Mouse (Mus musculus) bone marrow, adult 2 months (tissue): ENCODE measurements at regions not wholly inside any gene's neighbourhood (a gene's known extent, or its start where the extent isn't known, plus 50 kb on each side); places are given as distances from the start of the nearest gene placed in this dataset.

Experiments
- H3K27ac ChIP-seq: fragments of 200-500 bp; 2 replicates; pipeline ENCODE4 v1.5.1; 2012; ENCODE audit warnings: low read depth, mild to moderate bottlenecking, control low read depth, inconsistent platforms, low read length; ENCODE audit not compliant: control insufficient read depth, poor library complexity, insufficient read depth
- H3K4me1 ChIP-seq: fragments of 200-500 bp; 2 replicates; pipeline ENCODE4 v1.6.1; 2011; ENCODE audit warnings: low read length; ENCODE audit not compliant: control insufficient read depth, insufficient read depth
- H3K4me3 ChIP-seq: fragments of 200-500 bp; replicated peaks from 2 replicates; pipeline ENCODE3; 2011; ENCODE audit warnings: mild to moderate bottlenecking, low read depth, low read length, control low read depth; ENCODE audit not compliant: control insufficient read depth
- CTCF ChIP-seq: fragments of 200-500 bp; IDR thresholded peaks from 2 replicates; pipeline ENCODE4 v1.5.1; 2011; ENCODE audit warnings: low read length, control low read depth; ENCODE audit not compliant: control insufficient read depth, insufficient read depth
- POLR2A ChIP-seq: fragments of 200-500 bp; IDR thresholded peaks from 2 replicates; pipeline ENCODE4 v1.6.1; 2011; ENCODE audit warnings: low read depth, mild to moderate bottlenecking, control low read depth, low read length, borderline replicate concordance; ENCODE audit not compliant: control insufficient read depth
- WGBS: fragments of 180-500 bp; shearing (Covaris S2); methylation state at CpG from one replicate; pipeline ENCODE4 v1.1.7; 2018; 5-methylcytosine and 5-hydroxymethylcytosine counted together

DNA sequence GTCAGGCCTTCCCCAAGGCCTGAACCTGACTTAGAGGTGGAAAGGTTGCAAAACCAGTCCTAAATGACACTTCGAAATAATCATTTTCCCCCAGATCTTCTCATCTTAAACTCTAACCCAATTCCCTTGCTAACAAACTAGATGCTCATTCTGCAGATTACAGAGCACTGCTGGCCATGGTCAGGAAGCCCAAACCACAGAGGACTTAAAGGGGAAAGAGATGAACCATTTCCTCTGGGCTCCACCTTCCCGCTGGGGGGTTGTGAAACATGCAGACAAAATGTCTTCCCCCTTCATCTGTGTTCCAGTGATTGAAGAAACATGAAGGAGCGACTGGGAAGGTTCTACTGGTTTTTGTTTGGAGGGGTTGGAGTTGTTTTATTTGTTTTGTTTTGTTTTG, 181.4 kb downstream of the Dhx15 start:
- no peak for TF ChIP-seq POLR2A
- no peak for TF ChIP-seq CTCF
- H3K27ac ChIP-seq = no peak overlapping the region
- H3K4me3 ChIP-seq = no peak overlapping the region
- H3K4me1 ChIP-seq = no peaks in the 10 kb centered on the region; the same call in 1 of the 2 replicates
- 10% methylated on average over 3 of the region's 3 CpGs for WGBS

DNA sequence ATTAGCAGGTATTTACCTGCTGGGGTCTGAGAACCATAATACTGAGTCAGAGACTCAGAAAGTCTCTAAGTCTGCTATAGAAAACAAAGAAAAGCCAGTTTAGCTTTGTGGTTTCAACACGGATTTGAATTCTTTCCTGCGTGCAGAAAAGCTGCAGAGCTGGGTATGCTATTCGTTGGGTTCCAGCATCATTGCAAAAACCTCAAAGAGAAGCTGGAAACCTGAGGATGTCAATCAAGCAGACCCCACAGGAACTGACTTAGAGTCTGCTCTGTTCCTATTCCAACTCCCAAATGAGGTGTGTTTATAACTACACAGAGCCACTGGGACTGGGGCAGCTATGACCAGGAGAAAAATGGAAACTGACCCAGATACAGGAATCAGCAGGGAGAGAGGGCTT, 183.5 kb downstream of the Dhx15 start:
- H3K4me1 ChIP-seq = no peaks in the 10 kb centered on the region; the same call in 1 of the 2 replicates
- TF ChIP-seq CTCF (no peak), POLR2A (no peak)
- no peak overlapping the region for H3K4me3 ChIP-seq
- H3K27ac ChIP-seq = no peak overlapping the region
- 5% methylated on average over 3 of the region's 3 CpGs for WGBS

DNA sequence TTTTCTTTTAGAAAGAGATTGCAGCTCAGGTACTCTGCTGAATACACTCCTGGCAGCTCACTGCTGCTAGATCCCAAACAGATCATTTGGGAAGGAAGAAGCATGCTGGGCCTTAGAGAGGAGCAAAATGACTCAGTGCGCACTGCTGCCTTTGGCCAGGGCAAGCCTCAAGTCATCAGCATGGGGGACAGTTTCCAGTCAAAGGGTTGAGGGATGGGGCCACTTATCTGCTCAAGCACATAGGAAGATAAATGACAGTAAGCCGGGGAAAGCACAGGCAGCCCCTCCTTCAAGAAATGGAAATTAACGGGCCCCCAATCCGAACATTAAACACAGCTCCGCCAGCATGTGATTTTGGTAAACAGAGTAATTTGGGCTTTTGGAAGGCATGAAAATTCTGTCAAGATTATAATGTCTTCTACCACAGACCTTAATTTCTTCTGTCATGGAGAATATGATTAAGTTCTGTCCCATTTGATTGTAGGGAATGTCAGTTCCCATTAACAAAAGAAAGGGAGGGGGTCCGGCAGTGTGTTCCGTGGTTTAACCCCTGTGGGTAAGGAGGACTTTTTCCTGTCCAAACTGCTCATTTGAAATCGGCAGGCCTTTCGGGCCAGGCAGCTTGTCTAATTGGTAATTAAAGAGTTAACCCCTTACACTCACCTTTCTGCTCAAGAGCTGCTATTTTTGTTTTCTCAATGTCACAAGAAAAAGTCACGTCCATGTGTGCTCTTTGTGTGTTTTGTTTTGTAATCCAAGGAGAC, 199.3 kb downstream of the Dhx15 start:
- H3K27ac ChIP-seq = no peak overlapping the region
- H3K4me3 ChIP-seq = no peak overlapping the region
- WGBS = 65% methylated on average over 10 of the region's 10 CpGs
- TF ChIP-seq CTCF (no peak), POLR2A (no peak)
- H3K4me1 ChIP-seq = no peaks in the 10 kb centered on the region

DNA sequence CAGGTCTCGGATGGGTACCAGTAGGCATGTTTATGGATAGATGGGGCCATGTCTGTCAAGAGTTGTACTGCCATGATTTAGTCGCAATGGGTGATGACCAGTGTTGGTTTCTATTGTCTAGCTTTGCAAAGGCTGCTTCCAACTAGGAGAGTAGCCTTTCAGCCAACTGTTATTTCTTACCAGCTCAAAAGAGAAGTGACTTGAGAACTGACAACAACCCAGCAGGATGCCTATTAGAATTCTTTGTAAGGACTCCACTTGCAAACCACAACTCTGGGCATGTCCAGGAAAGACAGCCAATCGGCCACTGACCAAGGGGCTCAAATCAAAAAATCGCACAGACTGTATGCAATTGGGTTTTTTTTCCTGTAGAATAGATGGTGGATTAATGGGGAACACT, 200.9 kb downstream of the Dhx15 start:
- 82% methylated on average over 4 of the region's 4 CpGs for whole genome bisulfite sequencing
- Histone ChIP-seq H3K4me1 (no peaks in the 10 kb centered on the region), H3K27ac (no peak overlapping the region), H3K4me3 (no peak overlapping the region)
- TF ChIP-seq POLR2A (no peak), CTCF (no peak)

DNA sequence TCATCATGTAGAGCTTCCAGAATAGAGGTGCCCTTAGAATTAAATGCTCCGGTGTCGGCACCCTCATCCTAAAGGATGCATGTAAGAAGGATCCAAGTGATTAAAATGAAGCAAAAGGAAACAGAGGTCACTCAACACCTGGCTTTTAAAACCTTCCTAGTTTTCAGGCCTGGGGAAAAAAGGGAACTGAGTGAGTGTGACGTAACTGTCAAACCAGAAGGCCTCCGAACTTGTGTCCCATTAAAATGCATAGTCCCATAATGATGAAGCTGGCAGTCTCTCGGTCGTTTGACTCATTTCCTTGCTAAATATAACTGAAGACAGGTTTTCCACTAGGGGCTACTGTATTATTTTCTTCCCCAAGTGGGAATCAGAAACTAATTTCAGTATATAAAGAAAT, 201.4 kb downstream of the Dhx15 start:
- Histone ChIP-seq H3K27ac (no peak overlapping the region), H3K4me3 (no peak overlapping the region), H3K4me1 (no peaks in the 10 kb centered on the region)
- WGBS = 12% methylated on average over 6 of the region's 6 CpGs
- no peak for TF ChIP-seq CTCF
- TF ChIP-seq POLR2A = no peak

DNA sequence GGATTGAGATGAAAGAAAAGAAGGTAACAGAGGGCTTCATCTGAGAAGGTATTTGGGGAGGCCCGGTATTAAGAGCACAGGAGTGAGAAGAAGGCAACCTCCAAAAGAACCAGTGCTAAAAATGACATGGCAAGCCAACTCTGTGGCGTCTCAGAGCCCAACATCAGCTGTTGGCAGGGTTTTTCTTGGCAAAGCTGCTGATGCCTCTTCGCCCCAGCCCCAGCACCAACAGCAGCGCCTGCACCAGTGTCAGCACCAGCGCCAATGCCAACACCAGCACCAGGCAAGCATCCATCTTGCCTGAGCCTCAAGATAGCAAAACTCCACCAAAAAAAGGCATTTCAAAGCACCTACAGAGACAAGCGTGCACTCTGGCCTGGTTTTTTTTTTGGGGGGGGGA, 205.3 kb downstream of the Dhx15 start:
- H3K27ac ChIP-seq = no peak overlapping the region
- no peaks in the 10 kb centered on the region for H3K4me1 ChIP-seq
- 80% methylated on average over 6 of the region's 6 CpGs for WGBS
- H3K4me3 ChIP-seq = no peak overlapping the region
- no peak for TF ChIP-seq CTCF
- no peak for TF ChIP-seq POLR2A

DNA sequence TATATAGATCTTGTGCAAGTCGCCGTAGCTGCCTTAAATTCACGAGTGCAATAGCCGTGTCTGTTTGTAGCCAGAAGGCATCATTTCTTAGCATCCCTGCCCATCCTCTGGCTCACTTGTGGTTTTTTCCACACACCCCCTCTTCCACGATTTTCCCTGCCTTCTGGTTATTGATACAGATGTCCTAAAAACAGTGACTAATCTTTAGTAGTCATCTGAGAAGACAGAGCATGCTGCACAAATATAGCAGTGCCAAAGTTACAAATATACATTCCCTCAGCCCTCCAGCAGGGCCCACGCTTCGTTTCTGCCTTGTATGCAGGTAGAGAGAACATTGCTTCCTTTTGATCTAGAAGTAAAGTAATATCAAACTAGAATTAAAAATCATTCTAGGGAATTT, 207.5 kb downstream of the Dhx15 start:
- H3K27ac ChIP-seq = no peak overlapping the region
- H3K4me3 ChIP-seq = no peak overlapping the region
- no peaks in the 10 kb centered on the region for H3K4me1 ChIP-seq
- no peak for TF ChIP-seq CTCF
- TF ChIP-seq POLR2A = no peak
- 86% methylated on average over 7 of the region's 7 CpGs for WGBS

DNA sequence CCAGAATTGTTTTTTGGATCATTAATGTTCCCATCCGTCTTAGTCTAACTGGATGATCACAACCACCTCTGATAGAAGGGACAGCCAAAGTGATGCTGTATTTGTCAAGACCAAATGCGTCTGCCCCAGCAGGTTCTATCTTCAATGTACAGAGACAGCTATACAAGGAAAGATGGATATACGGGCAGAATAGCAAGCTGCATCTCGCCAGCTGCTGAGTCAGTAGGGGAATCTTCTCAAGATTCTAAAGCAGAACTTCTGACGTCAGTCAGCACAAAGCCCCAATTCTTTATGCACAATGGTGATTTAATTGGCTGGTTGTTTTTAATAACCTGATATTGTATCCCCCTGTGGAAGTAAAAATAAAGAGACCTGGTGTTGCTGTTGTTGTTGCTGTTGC, 209.4 kb downstream of the Dhx15 start:
- TF ChIP-seq POLR2A (no peak), CTCF (no peak)
- 76% methylated on average over 5 of the region's 5 CpGs for WGBS

DNA sequence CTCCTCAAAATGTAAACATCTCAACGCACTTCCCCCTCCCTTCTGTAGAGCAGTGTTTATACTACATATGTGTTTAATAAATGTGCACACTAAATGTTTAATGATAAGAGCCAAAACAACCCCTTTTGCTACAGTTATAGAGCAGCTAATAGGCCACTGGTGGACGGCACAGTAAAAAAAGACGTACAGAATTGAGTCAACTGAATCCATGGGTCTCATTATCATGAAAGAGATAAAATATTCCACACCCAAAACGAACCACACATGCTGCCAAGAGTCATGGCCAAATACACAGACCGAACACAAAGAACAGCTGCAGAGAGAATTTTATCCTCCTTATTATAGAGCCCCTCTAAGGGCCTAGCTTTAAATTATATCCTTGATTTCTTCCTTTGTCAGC, 237.8 kb downstream of the Dhx15 start:
- Histone ChIP-seq H3K4me1 (no peaks in the 10 kb centered on the region), H3K4me3 (no peak overlapping the region), H3K27ac (no peak overlapping the region)
- TF ChIP-seq POLR2A (no peak), CTCF (no peak)
- 64% methylated on average over 5 of the region's 5 CpGs for WGBS

More for the DNA sequence above, 209.4 kb downstream of the Dhx15 start:
- Histone ChIP-seq H3K27ac (no peak overlapping the region), H3K4me3 (no peak overlapping the region), H3K4me1 (no peaks in the 10 kb centered on the region)
